Comparison of ENCODE assay signal across 8 mouse cellular contexts in genomic region chr10:86777614-86778319, GRCm38 (mm10). TPM values are rescaled to one million over a fixed set of nuclear protein-coding genes. Genes with fewer than 3 reads are reported as not detected.
DNase-seq lines count a peak whose midpoint lies in the region; ATAC-seq and TF ChIP-seq lines count a peak whose summit lies in the region.

No protein-coding gene starts in this region.

- H3K27me3 ChIP-seq in kidney, adult 2 months (replicated peaks; ENCODE audit: control insufficient read depth, insufficient read depth, low read length): no peaks in the 10 kb centered on the region
- no peaks in the 10 kb centered on the region for H3K27me3 ChIP-seq in MEL (ENCODE audit: control insufficient read depth in 1 of 2, insufficient read depth in 2 of 2, low read length in 2 of 2)
- no peaks in the 10 kb centered on the region for H3K27me3 ChIP-seq in forebrain, postnatal 0 days (ENCODE audit: insufficient read depth, low read length)
- H3K27me3 ChIP-seq in midbrain, embryonic 11.5 days (ENCODE audit: control insufficient read depth, insufficient read depth, low read length): peaks cover 9% of the 10 kb centered on the region

- no peaks in the 10 kb centered on the region for H3K9me3 ChIP-seq in MEL (replicated peaks; ENCODE audit: insufficient read depth, low read length)
- no peaks in the 10 kb centered on the region for H3K9me3 ChIP-seq in forebrain, postnatal 0 days (ENCODE audit: low read length)
- H3K9me3 ChIP-seq in midbrain, embryonic 11.5 days (ENCODE audit: control insufficient read depth, low read length): no peaks in the 10 kb centered on the region

- H3K4me3 ChIP-seq in kidney, adult 2 months (ENCODE audit: insufficient read depth, low read depth, low read length): peak overlapping the region; percentile 65
- H3K4me3 ChIP-seq in MEL (ENCODE audit: control insufficient read depth in 1 of 2, insufficient read depth in 1 of 2, low read depth in 2 of 2, low read length in 2 of 2): peak overlapping the region; percentile 62 to 97
- H3K4me3 ChIP-seq in forebrain, postnatal 0 days (ENCODE audit: low read depth, low read length): peak overlapping the region; percentile 69
- peak overlapping the region; percentile 53 for H3K4me3 ChIP-seq in midbrain, embryonic 11.5 days (ENCODE audit: low read depth, low read length)

- peak overlapping the region; percentile 76 for H3K27ac ChIP-seq in kidney, adult 2 months (ENCODE audit: insufficient read depth, low read depth, low read length)
- H3K27ac ChIP-seq in MEL (ENCODE audit: control insufficient read depth, low read depth, low read length): peak overlapping the region; percentile 35
- H3K27ac ChIP-seq in forebrain, postnatal 0 days (ENCODE audit: low read depth, low read length): peak overlapping the region; percentile 29; the same call in 1 of the 2 replicates
- H3K27ac ChIP-seq in midbrain, embryonic 11.5 days (ENCODE audit: low read depth, low read length): no peak overlapping the region

- no peak for TF ChIP-seq CTCF in kidney, adult 2 months (conservative IDR thresholded peaks at IDR 0.05; ENCODE audit: insufficient read depth, insufficient read length, low read depth, low read length)
- TF ChIP-seq CTCF in MEL (IDR thresholded peaks at IDR 0.05 in 2 of 3, conservative IDR thresholded peaks at IDR 0.05 in 1 of 3; ENCODE audit: control insufficient read depth in 1 of 3, insufficient read depth in 1 of 3, low read depth in 2 of 3, low read length in 3 of 3, poor library complexity in 1 of 3, severe bottlenecking in 1 of 3): no peak
- no peak for TF ChIP-seq CTCF in forebrain, postnatal 0 days (IDR thresholded peaks at IDR 0.05; ENCODE audit: low read depth)

- no peak for TF ChIP-seq RAD21 in MEL (IDR thresholded peaks at IDR 0.05; ENCODE audit: low read depth, low read length)

- peak in 1 of 2 experiments; percentile 52; a peak in 3 of 4 replicates for TF ChIP-seq EP300 in MEL (IDR thresholded peaks at IDR 0.05; ENCODE audit: low read depth in 1 of 2, low read length in 2 of 2)

- peaks cover 35% of the 10 kb centered on the region for H3K79me2 ChIP-seq in MEL (ENCODE audit: control insufficient read depth, insufficient read depth, low read length, poor library complexity)

- no peak for TF ChIP-seq POLR2A in kidney, adult 2 months (IDR thresholded peaks at IDR 0.05; ENCODE audit: low read depth, low read length)
- TF ChIP-seq POLR2A in MEL (IDR thresholded peaks at IDR 0.05; ENCODE audit: control insufficient read depth in 1 of 2, insufficient read depth in 1 of 2, low read depth in 1 of 2, low read length in 2 of 2, poor library complexity in 1 of 2): no peak

- H3K9ac ChIP-seq in MEL (ENCODE audit: control insufficient read depth, low read depth, low read length, poor library complexity, severe bottlenecking): peak overlapping the region; percentile 39
- H3K9ac ChIP-seq in forebrain, postnatal 0 days: peak overlapping the region; percentile 63
- peak overlapping the region; percentile 64 for H3K9ac ChIP-seq in midbrain, embryonic 11.5 days (ENCODE audit: low read length)

- DNase-seq in kidney, adult 2 months: no peak
- no peak for DNase-seq in kidney, postnatal 36 days
- peak; percentile 64 for DNase-seq in MEL (ENCODE audit: low read depth, low spot score)
- DNase-seq in forebrain, postnatal 0 days: no peak
- DNase-seq in midbrain, embryonic 11.5 days (ENCODE audit: low spot score, missing footprints): no peak
- DNase-seq in ovary, adult 18-20 months (ENCODE audit: low spot score): no peak
- no peak for DNase-seq in MN1 (ENCODE audit: low spot score)
- DNase-seq in frontal cortex, postnatal 36 days (ENCODE audit: low spot score in 2 of 2): no peak

- 54% methylated on average over 19 of the region's 19 CpGs for WGBS in kidney, adult 2 months
- WGBS in forebrain, postnatal 0 days: 46% methylated on average over 19 of the region's 19 CpGs
- WGBS in midbrain, embryonic 11.5 days: 43% methylated on average over 19 of the region's 19 CpGs

- no peak for ATAC-seq in forebrain, postnatal 0 days
- no peak for ATAC-seq in midbrain, embryonic 11.5 days (ENCODE audit: low FRiP score)

- peak overlapping the region; percentile 84 for H3K4me2 ChIP-seq in forebrain, postnatal 0 days (ENCODE audit: low read depth)
- H3K4me2 ChIP-seq in midbrain, embryonic 11.5 days: peak overlapping the region; percentile 100

- H3K4me1 ChIP-seq in kidney, adult 2 months (ENCODE audit: control insufficient read depth, insufficient read depth, low read length): peaks cover 18% of the 10 kb centered on the region
- peaks cover 17 to 22% of the 10 kb centered on the region in 2 experiments for H3K4me1 ChIP-seq in MEL (ENCODE audit: control insufficient read depth in 1 of 2, insufficient read depth in 2 of 2, low read length in 2 of 2)
- H3K4me1 ChIP-seq in forebrain, postnatal 0 days (ENCODE audit: insufficient read depth): 0 out of 2 replicates have a peak, but pooled peaks cover 5% of the 10 kb centered on the region
- H3K4me1 ChIP-seq in midbrain, embryonic 11.5 days (ENCODE audit: control insufficient read depth, insufficient read depth, low read length): peaks cover 17% of the 10 kb centered on the region

- no peaks in the 10 kb centered on the region for H3K36me3 ChIP-seq in kidney, adult 2 months (ENCODE audit: control insufficient read depth, insufficient read depth, low read length)
- peaks cover 0 to 32% of the 10 kb centered on the region in 2 experiments; a peak in 2 of 4 replicates for H3K36me3 ChIP-seq in MEL (ENCODE audit: control insufficient read depth in 1 of 2, insufficient read depth in 2 of 2, low read length in 2 of 2)
- no peaks in the 10 kb centered on the region for H3K36me3 ChIP-seq in forebrain, postnatal 0 days (ENCODE audit: insufficient read depth)
- H3K36me3 ChIP-seq in midbrain, embryonic 11.5 days (ENCODE audit: control insufficient read depth, insufficient read depth, low read length): no peaks in the 10 kb centered on the region

TF ChIP-seq in MEL, 35 proteins besides CTCF, POLR2A, EP300 and RAD21:
- TF ChIP-seq UBTF (IDR thresholded peaks at IDR 0.05; ENCODE audit: borderline replicate concordance, insufficient read depth, low read depth, low read length) (no peak), MAFK (IDR thresholded peaks at IDR 0.05; ENCODE audit: borderline replicate concordance, low read depth, low read length) (no peak), MAZ (IDR thresholded peaks at IDR 0.05; ENCODE audit: low read depth, low read length) (no peak), SIN3A (IDR thresholded peaks at IDR 0.05; ENCODE audit: low read length) (peak; percentile 37; the same call in 1 of the 2 replicates), ETS1 (IDR thresholded peaks at IDR 0.05; ENCODE audit: low read depth, low read length) (peak; percentile 96), GATA1 (IDR thresholded peaks at IDR 0.05; ENCODE audit: low read depth, low read length) (peak; percentile 63; the same call in 1 of the 2 replicates), TAL1 (IDR thresholded peaks at IDR 0.05; ENCODE audit: low read length) (peak; percentile 13; the same call in 1 of the 2 replicates), MEF2A (IDR thresholded peaks at IDR 0.05; ENCODE audit: extremely low read depth, insufficient replicate concordance, low read depth, low read length, poor library complexity, severe bottlenecking) (peak; percentile 46; the same call in 1 of the 2 replicates), ZKSCAN1 (IDR thresholded peaks at IDR 0.05; ENCODE audit: low read depth, low read length) (no peak), JUND (IDR thresholded peaks at IDR 0.05; ENCODE audit: low read depth, low read length) (no peak), TCF12 (IDR thresholded peaks at IDR 0.05; ENCODE audit: low read depth, low read length) (peak; percentile 58; the same call in 1 of the 2 replicates), MYB (IDR thresholded peaks at IDR 0.05; ENCODE audit: low read depth, low read length) (no peak), TBP (IDR thresholded peaks at IDR 0.05; ENCODE audit: low read depth, low read length) (0 out of 2 replicates have a peak, but pooled peaks have one; percentile 36)
TF ChIP-seq in MEL: peak in this region for 7.

RNA-seq across cellular contexts. Expression of gene Nt5dc3, which starts 1.0 kb away (rescaled TPM):
- 5.9 and 6.9 TPM in 2 replicates for polyA plus RNA-seq in kidney, adult 2 months (2012; rRNA removed)
- 7.0 and 9.7 TPM in 2 replicates for total RNA-seq in MEL (2012; rRNA removed)
- polyA plus RNA-seq in MEL (2012; ENCODE audit: insufficient read depth in 1 of 2, insufficient read length in 2 of 2, low read depth in 1 of 2, low replicate concordance in 2 of 2, missing spikeins in 1 of 2): 10 to 100 TPM in 1 of 2 experiments, not detected in 1; 15.6 TPM
- 30.2 and 42.2 TPM in 2 replicates for total RNA-seq in forebrain, postnatal 0 days (2014; rRNA removed)
- polyA plus RNA-seq in forebrain, postnatal 0 days (2015; fragmentation: Nextera tagmentation; extraction: Ambion mirVana): 7.2 and 9.3 TPM in 2 replicates
- polyA plus RNA-seq in midbrain, embryonic 11.5 days (2014; fragmentation: Nextera tagmentation; extraction: Ambion mirVana): 1.1 and 1.7 TPM in 2 replicates

RNA-seq across cellular contexts. Expression of gene Gm49358, which starts 14.0 kb away (rescaled TPM):
- not detected in 2 replicates for polyA plus RNA-seq in kidney, adult 2 months (2012; rRNA removed)
- 1.3 and 1.8 TPM in 2 replicates for total RNA-seq in MEL (2012; rRNA removed)
- not detected for polyA plus RNA-seq in MEL (2012; ENCODE audit: insufficient read depth in 1 of 2, insufficient read length in 2 of 2, low read depth in 1 of 2, low replicate concordance in 2 of 2, missing spikeins in 1 of 2)
- total RNA-seq in forebrain, postnatal 0 days (2014; rRNA removed): 8.1 and 14.7 TPM in 2 replicates
- polyA plus RNA-seq in forebrain, postnatal 0 days (2015; fragmentation: Nextera tagmentation; extraction: Ambion mirVana): not detected in 2 replicates
- polyA plus RNA-seq in midbrain, embryonic 11.5 days (2014; fragmentation: Nextera tagmentation; extraction: Ambion mirVana): 0.37 TPM in 1 of 2 replicates, not detected in the other
